Mouse (Mus musculus): ENCODE results near the gene Thap2. TPM values are rescaled to one million over a fixed set of nuclear protein-coding genes. Genes with fewer than 3 reads are reported as not detected.

The Thap2 gene
- 1 to 10 TPM; 6.1 to 7.8 TPM for total RNA-seq (2021)
- long read RNA-seq, experiment 1, full-length matches to known transcripts = 3 of 3 reads
- long read RNA-seq, experiment 1, partial matches to known transcripts = 0 of 3 reads
- long read RNA-seq, experiment 1, other reads (novel, unspliced or antisense) = 0 of 3 reads
- long read RNA-seq, experiment 2, partial matches to known transcripts = 0 of 3 reads
- long read RNA-seq, experiment 2, other reads (novel, unspliced or antisense) = 2 of 3 reads

DNA sequence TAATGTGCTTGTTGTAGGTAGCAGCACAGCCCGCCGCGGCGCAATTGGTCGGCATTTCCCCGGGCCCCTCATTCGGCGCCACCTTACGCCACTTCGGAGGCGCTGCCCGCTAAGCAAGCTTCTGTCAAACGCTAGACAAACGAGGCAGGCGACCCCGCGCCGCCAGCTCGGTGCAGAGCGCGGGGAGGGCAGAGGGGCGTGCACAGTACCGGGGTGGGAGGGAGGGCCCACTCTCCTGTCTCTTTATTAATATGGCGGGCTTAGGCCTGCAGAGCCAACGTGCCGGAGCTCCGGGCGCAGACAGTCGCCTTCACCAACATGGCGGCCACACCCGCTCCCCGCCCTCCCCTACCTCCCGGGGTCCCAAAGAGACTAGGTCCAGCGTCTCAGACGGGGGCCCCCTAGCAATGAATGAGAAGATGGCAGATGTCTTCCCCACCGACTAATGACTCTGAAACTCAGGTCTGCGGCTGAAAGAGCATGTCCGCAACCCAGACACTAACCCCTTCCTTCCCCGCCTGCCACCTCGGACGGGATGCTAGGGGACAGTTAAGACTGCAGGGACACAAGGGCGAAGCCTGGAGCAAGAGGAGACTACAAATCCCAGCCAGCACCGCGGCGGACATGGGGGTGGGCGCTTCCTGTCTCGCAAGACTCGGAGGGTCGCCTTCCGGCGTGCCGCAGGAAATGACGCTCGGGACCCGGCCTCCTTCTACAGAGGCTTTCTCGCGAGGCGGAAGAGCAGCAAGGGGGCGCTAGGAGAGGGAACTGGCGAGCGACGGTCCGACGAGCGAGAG is at the start of gene Thap2, which contains the start of gene Zfc3h1:
Gene Thap2, minus strand, starts transcription at position 223 of the 797 bp plus-strand sequence.
Gene Zfc3h1, plus strand, starts transcription at position 739 of the 797 bp plus-strand sequence.
- peak; percentile 97 for DNase-seq

- no peak for DNase-seq
These were observed 41.1 kb upstream of the Thap2 start for GRCm38 (mm10) chr10:115425351-115425750.

DNA sequence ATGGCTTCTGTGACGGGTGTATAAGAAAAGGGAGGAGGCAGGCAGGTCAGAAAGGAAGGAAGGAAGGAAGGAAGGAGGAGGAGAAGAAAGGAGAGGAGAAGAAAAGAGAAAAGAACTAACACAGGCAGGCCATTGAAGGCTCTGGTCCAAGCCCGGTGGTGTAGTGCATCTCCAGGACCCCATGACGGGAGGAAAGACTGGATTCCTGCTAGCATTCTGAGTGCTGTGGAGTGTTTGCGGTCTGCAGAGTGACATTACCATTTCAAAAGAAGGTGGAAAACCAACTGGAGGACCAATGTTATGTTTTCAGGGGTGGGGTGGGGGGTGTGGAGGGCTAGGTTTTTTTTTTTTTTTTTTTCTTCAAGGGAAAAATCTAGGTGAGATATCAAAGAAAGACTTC is 37.7 kb upstream of the Thap2 start:
- no peak for DNase-seq

GRCm38 (mm10) chr10:115414056-115414455 is 29.8 kb upstream of the Thap2 start:
- no peak for DNase-seq

DNA sequence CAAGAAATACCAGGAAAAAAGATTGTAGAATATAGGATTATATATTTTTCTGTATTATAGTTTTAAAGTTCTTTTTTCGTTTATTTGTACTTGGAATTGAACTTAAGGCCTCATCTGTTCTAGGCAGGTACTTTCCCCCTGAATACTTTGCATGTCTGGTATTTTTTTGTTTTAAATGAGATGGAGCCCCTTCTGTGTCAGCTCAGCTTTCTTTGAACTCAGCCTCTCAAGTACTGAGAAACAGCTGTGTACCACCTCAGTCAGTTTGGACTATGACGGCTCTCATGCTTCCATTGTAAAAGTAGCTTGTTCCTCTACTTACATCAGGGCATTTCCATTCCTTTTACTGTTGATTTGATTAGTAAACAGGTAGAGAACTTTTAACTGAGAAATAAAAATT is 29.3 kb upstream of the Thap2 start:
- no peak for DNase-seq

GRCm38 (mm10) chr10:115406393-115406792 is 22.1 kb upstream of the Thap2 start:
- peak; percentile 8 for DNase-seq

DNA sequence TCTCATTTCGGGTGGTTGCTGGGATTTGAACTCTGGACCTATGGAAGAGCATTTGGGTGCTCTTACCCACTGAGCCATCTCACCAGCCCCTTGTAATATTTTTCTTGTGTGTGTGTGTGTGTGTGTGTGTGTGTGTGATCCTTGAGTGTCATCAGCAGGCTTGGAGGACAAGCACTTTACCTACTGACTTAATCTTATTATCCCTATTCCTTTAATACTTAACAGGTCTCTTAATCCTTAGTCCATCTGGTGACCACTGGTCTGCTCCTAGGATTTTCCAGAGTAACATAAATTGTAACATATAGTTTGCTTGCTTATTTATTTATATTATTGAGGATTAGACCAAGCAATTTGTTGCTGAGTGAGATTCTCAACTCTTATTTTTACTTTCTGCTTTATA is 7.7 kb upstream of the Thap2 start:
- no peak for DNase-seq

- DNase-seq = no peak
These were observed 6.8 kb upstream of the Thap2 start for GRCm38 (mm10) chr10:115391076-115391475.

GRCm38 (mm10) chr10:115387891-115388290 is 3.6 kb upstream of the Thap2 start:
- DNase-seq = no peak

DNA sequence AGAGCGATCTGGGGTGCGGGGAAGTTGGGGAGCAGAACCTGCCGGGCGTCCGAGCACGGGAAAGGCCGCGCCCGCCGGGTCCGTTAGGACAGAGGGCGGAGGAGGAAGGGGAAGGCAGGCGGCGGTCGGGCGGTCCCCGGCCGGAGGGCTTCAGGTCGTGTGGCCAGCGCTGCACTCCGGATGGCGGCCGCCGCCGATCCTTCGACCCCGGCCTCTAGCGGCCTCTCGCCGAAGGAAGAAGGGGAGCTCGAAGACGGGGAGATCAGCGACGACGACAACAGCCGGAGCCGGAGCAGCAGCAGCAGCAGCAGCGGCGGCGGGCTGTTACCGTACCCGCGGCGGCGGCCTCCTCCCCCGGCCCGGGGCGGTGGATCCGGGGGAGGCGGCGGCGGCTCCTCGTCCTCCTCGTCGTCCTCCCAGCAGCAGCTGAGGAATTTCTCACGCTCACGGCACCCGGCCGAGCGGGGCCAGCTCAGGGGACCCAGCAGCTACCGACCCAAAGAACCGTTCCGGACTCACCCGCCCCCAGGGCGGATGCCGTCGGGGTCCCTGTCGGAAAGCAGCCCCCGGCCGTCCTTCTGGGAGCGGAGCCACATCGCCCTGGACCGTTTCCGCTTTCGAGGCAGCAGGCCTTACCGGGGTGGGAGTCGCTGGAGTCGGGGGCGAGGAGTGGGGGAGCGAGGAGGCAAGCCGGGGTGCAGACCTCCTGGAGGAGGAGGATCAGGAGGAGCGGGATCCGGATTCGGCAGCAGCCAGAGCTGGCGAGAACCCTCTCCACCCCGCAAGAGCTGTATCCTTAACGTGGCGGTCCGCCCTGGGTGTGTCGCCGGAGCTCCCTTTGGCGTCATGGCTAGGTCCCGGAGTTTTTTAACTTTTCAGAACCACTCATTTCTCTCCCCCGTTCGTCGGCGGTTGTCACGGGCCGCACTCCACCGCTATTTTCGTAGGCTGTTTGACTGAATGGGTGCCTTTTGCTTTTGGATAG is 1.1 kb upstream of the Thap2 start:
- DNase-seq = peak; percentile 63

DNA sequence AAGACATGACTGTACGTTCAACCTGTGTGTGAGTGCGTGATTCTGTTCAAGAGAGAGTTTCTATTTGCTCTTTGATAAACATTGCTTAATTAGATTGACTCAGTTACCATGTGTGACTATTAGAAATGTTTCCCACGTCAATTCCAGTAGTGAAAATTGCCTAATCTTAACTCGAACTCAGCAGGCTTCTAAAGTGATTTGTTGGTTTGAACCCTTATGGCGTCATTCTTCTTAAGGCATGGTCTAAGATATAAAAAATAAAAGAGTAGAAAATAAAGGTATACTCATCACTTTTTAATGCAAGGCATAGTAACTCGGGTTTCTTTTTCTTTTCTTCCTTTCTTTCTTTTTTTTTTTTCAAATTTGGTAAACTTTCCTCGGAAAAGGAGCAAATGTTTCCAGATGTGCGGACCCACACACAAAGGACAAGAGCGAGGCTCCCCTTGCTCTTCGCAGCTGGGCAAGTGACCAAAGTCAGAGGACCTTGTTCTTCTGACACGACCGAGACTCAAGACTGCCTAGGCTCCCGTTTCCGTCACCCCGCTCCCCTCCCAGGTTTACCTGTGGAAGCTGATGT is 511 bp downstream of the Thap2 start:
- no peak for DNase-seq

DNA sequence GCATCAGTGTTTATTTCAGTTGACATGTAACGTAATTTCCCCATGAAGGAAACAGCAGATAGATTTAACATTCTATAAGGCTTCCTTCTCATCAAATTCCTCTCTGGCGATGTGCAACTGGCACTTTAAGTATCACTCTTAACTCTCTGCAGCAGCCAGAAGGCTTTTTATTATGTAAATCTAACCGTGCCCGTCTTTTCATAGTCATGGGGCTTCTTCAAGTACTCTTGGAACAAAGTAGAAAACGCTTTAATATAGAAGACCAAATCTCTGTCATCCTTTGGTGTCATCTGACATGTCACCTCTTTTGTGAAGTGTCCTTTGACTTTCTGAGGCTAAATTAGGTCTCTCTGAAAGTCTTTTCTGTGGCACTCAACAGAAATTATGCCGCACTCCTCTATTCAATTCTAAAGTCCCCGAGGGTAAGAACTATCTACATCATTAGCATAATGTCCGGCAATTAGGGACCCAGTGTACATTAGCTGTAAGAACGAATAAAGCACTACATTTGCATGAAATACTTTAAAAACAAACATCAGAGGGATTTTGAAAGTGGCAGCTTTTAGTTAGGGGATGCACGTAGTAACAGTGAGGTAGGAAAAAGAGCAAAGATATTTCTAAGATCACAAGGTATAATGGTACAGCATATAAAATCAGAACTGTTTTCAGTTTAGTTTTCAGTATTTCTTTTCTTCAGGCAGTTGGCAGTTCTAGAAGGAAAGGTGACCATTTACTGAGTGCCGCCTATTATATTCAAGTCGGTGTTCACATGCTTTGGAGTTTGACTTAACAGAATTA is 1.2 kb downstream of the Thap2 start:
- DNase-seq = no peak

DNA sequence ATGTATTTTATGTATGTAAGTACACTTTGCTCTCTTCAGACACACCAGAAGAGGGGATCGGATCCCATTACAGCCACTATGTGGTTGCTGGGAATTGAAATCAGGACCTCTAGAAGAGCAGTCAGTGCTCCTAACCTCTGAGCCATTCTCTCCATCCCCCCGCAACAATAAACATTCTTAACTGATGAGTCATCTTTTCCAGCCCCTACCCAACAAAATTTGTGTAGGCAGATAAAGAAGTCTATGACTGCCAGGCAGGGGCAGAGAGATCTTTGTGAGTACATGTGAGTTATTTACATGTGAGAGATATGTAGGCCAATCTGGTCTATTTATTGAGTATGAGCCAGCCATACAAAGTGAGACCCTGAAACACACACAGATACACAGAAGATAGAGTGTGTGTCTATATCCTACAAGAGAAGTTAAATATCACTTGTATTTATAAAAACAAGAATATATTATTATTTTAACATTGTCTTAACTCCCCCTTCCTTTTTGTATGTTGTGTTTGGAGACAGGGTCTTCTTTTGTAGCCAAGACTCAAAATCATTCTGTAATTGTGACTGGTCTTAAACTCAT is 2.6 kb downstream of the Thap2 start:
- no peak for DNase-seq

DNA sequence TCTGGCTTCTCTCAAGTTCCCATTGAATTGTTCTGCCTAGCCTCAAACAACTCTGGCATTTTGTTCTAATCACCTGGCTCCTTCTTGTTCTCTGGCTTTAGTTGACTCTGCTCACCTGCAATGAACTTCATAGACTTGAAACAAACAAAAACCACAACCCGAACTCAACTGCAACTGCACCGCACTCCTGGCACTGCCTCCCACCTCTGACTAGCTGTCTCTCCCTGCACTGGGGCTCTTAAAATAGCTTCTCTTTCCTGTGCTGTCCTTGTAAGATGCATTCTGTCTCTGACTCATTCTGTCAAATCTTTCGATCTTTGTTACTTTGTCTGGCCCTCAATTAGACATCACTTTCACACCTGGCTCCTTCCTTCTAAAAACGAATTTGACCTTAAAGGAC is 21.1 kb downstream of the Thap2 start:
- no peak for DNase-seq

GRCm38 (mm10) chr10:115362623-115362964 is 21.6 kb downstream of the Thap2 start:
- no peak for DNase-seq

DNA sequence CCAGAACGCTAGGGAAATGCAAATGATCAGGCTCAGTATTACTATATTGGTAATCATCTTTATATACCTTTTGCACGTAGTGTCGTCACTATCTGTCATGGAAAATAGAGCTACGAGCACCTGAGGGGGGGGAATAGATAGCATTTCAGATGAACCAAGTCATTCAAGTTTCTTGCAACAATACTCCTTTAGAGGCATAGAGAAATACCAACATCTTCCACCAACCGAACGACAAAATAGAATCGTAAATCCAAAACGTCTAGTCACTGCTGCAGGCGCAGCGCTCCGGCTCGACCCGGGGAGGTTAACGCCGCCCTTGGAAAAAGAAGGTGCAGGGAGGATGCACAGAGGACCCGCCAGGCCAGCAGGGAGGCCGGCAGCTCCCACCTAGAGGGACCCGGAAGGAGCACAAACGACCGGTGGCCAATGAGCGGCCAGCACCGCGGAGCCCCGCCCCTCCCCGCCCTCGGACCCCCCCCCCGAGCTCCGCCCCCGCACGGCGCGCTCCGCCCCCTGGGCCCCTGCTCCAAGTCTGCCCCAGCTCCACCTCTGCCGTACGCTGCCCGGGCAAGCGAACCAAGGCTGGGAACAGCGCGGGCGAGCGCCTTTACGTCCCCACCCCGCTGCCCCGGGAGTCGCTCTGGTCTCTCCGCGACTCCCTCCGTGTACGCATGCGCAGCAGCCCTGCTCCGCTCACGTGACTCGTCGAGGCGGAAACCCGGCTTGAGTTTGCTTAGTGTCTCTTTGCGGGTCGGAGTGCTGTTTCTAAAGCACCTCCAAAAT is 22.2 kb downstream of the Thap2 start, which contains the start of gene Tmem19:
Gene Tmem19, minus strand, starts transcription at position 662 of the 783 bp plus-strand sequence.
- peak; percentile 97 for DNase-seq

DNA sequence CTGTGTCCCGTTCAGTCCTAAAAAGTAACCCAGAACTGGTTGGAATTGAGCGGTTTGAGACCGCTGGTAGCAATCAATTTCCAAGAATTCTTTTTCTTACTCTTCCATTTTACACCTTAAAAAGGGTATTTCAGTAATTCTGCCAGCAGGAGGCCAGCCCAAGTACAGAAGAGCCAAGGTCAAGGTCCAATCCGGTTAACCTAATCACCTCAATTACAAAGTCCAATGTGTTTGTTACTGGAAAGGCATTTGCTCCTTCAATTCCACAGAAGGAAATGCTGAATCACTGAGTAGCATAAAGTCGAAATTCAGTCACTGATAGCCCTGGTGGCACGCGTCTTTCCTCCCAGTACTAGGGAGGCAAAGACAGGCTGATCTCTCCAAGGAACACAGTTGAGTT is 25.2 kb downstream of the Thap2 start:
- no peak for DNase-seq

GRCm38 (mm10) chr10:115358216-115358919 is 25.9 kb downstream of the Thap2 start:
- no peak for DNase-seq

DNA sequence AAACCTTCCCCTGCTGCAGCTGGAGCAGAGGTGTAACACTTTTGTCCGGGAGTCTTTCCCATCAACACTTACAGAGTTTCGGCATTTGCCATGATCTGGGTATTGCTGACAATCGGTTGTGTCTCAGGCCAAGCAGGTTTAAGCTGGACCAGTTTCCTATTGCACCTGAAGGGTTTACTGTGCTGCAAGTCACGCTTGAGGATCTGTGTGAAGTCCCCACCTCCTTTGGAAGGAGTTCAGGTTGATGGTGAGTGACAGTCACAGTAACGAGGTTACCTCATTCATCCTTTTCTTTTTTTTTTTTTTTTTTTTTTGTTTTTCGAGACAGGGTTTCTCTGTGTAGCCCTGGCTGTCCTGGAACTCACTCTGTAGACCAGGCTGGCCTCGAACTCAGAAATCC is 28.1 kb downstream of the Thap2 start:
- DNase-seq = no peak

All from gastrocnemius, postnatal 25 days (tissue).